Mouse (Mus musculus) intestine, embryonic 14.5 days (tissue): ENCODE measurements around the gene Rgs1. TPM values are rescaled to one million over a fixed set of nuclear protein-coding genes. Genes with fewer than 3 reads are reported as not detected.

Experiments used
- ATAC-seq: fragments of 200-750 bp; cut with Nextera tagmentation; replicated peaks from 2 replicates; pipeline ENCODE4 v1.8.0; 2017; ENCODE audit warnings: low read depth, moderate number of reproducible peaks, moderate TSS enrichment, moderate library complexity; ENCODE audit not compliant: low FRiP score, low TSS enrichment
- DNase-seq: peaks from one replicate; pipeline ENCODE4 v3.0.0-alpha.2; 2018; ENCODE audit warnings: low spot score
- H3K27ac ChIP-seq: fragments of 300-500 bp; sonication (generic); 2 replicates; pipeline ENCODE4 v1.5.1; 2014; ENCODE audit warnings: low read depth, mild to moderate bottlenecking, control low read depth
- H3K27me3 ChIP-seq: fragments of 300-500 bp; sonication (generic); replicated peaks from 2 replicates; pipeline ENCODE4 v1.6.1; 2014; ENCODE audit warnings: low read length, control low read depth; ENCODE audit not compliant: control insufficient read depth, insufficient read depth
- H3K36me3 ChIP-seq: fragments of 300-500 bp; sonication (generic); 2 replicates; pipeline ENCODE4 v1.6.1; 2014; ENCODE audit warnings: low read length, control low read depth; ENCODE audit not compliant: control insufficient read depth, insufficient read depth
- H3K4me1 ChIP-seq: fragments of 300-500 bp; sonication (generic); replicated peaks from 2 replicates; pipeline ENCODE4 v1.6.1; 2014; ENCODE audit warnings: low read length, control low read depth, mixed read lengths; ENCODE audit not compliant: control insufficient read depth, insufficient read depth
- H3K4me2 ChIP-seq: fragments of 300-500 bp; sonication (generic); 2 replicates; pipeline ENCODE4 v1.6.1; 2014; ENCODE audit warnings: low read length
- H3K4me3 ChIP-seq: fragments of 300-500 bp; sonication (generic); 2 replicates; pipeline ENCODE4 v1.5.1; 2014; ENCODE audit warnings: low read depth, low read length, control low read depth, mixed read lengths
- H3K9ac ChIP-seq: fragments of 300-500 bp; sonication (generic); 2 replicates; pipeline ENCODE4 v1.6.1; 2014; ENCODE audit warnings: mild to moderate bottlenecking, low read length
- H3K9me3 ChIP-seq: fragments of 300-500 bp; sonication (generic); 2 replicates; pipeline ENCODE4 v1.6.1; 2016; ENCODE audit warnings: low read length, control low read depth; ENCODE audit not compliant: control insufficient read depth
- WGBS: fragments of 180-500 bp; shearing (Covaris S2); extraction: QIAGEN DNeasy Blood & Tissue Kit; methylation state at CpG from one replicate; pipeline ENCODE4 v1.1.7; 2014; 5-methylcytosine and 5-hydroxymethylcytosine counted together
- polyA plus RNA-seq: library from polyadenylated mRNA; unstranded; fragments of >200 nt; fragmentation: Nextera tagmentation; extraction: Ambion mirVana; gene quantifications from 2 replicates; pipeline ENCODE4 v1.2.1, GENCODE M21; 2014

Gene Rgs1
- 0.56 TPM in 1 of 2 replicates, not detected in the other for polyA plus RNA-seq

DNA sequence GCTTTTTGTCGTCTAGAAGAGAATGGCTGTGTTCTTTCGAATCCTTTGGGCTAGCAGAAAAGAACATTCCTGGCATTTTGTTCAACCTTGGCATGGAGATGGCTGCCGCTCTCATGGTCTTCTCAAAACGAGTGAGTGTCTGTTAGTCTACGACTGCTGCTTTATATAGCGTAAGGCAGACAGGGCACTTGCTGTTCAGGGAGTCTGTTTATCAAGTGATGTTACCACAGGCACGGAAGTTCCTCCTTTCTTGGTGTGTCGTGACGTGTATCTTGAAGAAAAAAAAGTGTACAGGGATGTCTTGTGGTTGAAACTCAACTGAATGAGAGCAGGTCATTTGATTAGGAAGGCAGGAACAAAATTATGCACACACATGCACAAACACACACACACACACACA is at the start of gene Rgs1:
Gene Rgs1 (minus strand): TSS at position 320 of the 400 bp plus-strand sequence.
- Histone ChIP-seq H3K4me2 (no peak within 1 kb of the TSS), H3K27ac (no peak within 1 kb of the TSS), H3K9me3 (no peaks in the 10 kb centered on the region), H3K4me1 (no peaks in the 10 kb centered on the region), H3K27me3 (no peaks in the 10 kb centered on the region), H3K36me3 (no peaks in the 10 kb centered on the region), H3K4me3 (no peak within 1 kb of the TSS), H3K9ac (no peak within 1 kb of the TSS)
- ATAC-seq (no peak), DNase-seq (no peak)
- WGBS: 62% methylated on average over 9 of the region's 9 CpGs

- no peaks in the 10 kb centered on the region for H3K4me1 ChIP-seq
- H3K9ac ChIP-seq: no peak overlapping the region
- no peak overlapping the region for H3K27ac ChIP-seq
- no peak overlapping the region for H3K4me3 ChIP-seq
- 94% methylated on average over 3 of the region's 3 CpGs for WGBS
- ATAC-seq (no peak), DNase-seq (no peak)
- 0 out of 2 replicates have a peak, but pooled peaks cover 3% of the 10 kb centered on the region for H3K9me3 ChIP-seq
- no peaks in the 10 kb centered on the region for H3K36me3 ChIP-seq
- no peaks in the 10 kb centered on the region for H3K27me3 ChIP-seq
- H3K4me2 ChIP-seq: no peak overlapping the region
Measured at GRCm38 (mm10) chr1:144283020-144284014, 34.3 kb upstream of the Rgs1 start.

GRCm38 (mm10) chr1:144280056-144280455 is 31.0 kb upstream of the Rgs1 start:
- 0 out of 2 replicates have a peak, but pooled peaks cover 3% of the 10 kb centered on the region for H3K9me3 ChIP-seq
- no peak overlapping the region for H3K4me3 ChIP-seq
- no peaks in the 10 kb centered on the region for H3K36me3 ChIP-seq
- H3K4me1 ChIP-seq: no peaks in the 10 kb centered on the region
- 65% methylated on average over 4 of the region's 4 CpGs for WGBS
- ATAC-seq (no peak), DNase-seq (no peak)
- no peak overlapping the region for H3K27ac ChIP-seq
- H3K27me3 ChIP-seq: no peaks in the 10 kb centered on the region
- no peak overlapping the region for H3K9ac ChIP-seq
- H3K4me2 ChIP-seq: no peak overlapping the region

- Histone ChIP-seq H3K4me2 (no peak overlapping the region), H3K27me3 (no peaks in the 10 kb centered on the region), H3K27ac (no peak overlapping the region), H3K4me3 (no peak overlapping the region), H3K9me3 (no peaks in the 10 kb centered on the region), H3K4me1 (no peaks in the 10 kb centered on the region; the same call in 1 of the 2 replicates), H3K36me3 (no peaks in the 10 kb centered on the region), H3K9ac (no peak overlapping the region)
- WGBS: 69% methylated on average over 2 of the region's 2 CpGs
- DNase-seq (no peak), ATAC-seq (no peak)
Measured at GRCm38 (mm10) chr1:144272991-144273390, 23.9 kb upstream of the Rgs1 start.

- Histone ChIP-seq H3K9ac (no peak overlapping the region), H3K4me3 (no peak overlapping the region), H3K4me1 (no peaks in the 10 kb centered on the region; the same call in 1 of the 2 replicates), H3K4me2 (no peak overlapping the region), H3K27me3 (no peaks in the 10 kb centered on the region), H3K27ac (no peak overlapping the region), H3K9me3 (no peaks in the 10 kb centered on the region), H3K36me3 (no peaks in the 10 kb centered on the region)
- ATAC-seq: no peak
- no peak for DNase-seq
- 81% methylated on average over 2 of the region's 2 CpGs for WGBS
Measured at GRCm38 (mm10) chr1:144269112-144269511, 20.1 kb upstream of the Rgs1 start.

DNA sequence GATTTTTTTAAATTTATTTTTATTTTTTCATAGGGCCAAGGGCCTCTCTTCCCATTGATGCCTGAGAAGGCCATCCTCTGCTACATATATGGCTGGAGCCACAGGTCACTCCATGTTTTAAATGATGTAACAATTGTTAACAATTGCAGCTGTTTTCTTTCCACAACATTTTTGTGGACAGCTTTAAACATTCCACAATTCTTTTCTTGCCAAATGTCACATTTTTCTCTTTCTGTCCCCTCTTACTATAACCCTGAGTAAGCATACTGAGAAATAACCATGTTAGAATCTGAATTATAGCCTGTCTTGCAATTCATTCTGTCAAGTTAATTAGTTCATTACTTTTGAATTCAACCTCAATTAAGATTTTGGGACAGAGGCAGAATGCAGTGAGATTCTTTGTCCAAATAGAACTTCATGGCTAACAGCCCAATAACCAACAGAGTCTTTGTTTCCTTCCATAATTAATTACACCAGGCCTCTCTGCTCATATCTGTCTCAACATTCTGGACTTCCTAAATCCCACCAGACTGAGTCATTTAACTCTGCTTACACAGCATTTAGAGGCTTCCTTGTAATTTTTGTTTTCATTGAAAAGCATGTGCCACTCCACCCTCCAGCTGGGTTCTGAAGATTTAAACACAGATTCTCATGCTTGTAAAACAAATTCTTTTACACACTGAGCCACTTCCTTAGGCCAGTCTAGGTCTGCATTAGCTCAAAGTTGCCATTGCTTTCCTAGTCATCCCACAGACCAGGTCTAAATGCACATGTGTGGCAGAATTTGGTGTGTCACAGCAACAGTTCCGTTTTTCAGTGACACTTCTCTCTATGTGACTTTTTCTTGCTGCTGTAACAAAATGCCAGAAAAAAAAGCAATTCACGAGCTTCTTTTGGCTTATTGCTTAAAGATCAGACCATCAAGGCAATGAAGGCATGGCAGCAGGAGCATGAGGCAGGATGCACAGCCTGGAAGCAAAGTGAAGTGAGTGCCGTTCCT is 18.7 kb upstream of the Rgs1 start:
- no peak overlapping the region for H3K9ac ChIP-seq
- no peaks in the 10 kb centered on the region; the same call in 1 of the 2 replicates for H3K4me1 ChIP-seq
- DNase-seq: no peak
- no peak overlapping the region for H3K4me2 ChIP-seq
- ATAC-seq: no peak
- H3K9me3 ChIP-seq: no peaks in the 10 kb centered on the region
- no peak overlapping the region for H3K4me3 ChIP-seq
- WGBS: 57% methylated on average over 3 of the region's 3 CpGs
- no peaks in the 10 kb centered on the region for H3K36me3 ChIP-seq
- peak overlapping the region; percentile 34 for H3K27ac ChIP-seq
- no peaks in the 10 kb centered on the region for H3K27me3 ChIP-seq

DNA sequence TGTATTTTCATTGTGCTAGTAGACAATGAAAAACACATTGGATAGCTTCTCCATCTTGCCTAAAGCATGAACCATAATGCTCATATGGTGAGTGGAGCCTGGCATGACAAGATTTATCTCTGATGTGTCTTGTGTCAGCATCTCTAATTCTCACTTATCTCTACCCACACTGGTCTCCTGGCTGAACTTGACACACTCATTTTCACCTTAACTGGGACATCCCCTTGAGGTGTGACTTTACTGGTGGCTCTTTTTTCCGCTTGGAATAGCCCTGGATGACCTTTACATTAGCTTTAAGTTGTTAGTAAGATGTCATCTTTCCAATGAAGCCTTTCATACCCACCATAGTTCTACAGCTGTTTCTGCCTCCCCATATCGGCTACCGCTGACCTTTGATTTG is 15.0 kb upstream of the Rgs1 start:
- Histone ChIP-seq H3K4me2 (no peak overlapping the region), H3K4me1 (no peaks in the 10 kb centered on the region; the same call in 1 of the 2 replicates), H3K9me3 (no peaks in the 10 kb centered on the region), H3K27ac (no peak overlapping the region), H3K9ac (no peak overlapping the region), H3K4me3 (no peak overlapping the region), H3K27me3 (no peaks in the 10 kb centered on the region), H3K36me3 (no peaks in the 10 kb centered on the region)
- no peak for DNase-seq
- ATAC-seq: no peak
- 84% methylated on average over 3 of the region's 3 CpGs for WGBS

- DNase-seq: no peak
- Histone ChIP-seq H3K4me1 (no peaks in the 10 kb centered on the region), H3K27ac (no peak overlapping the region), H3K9me3 (no peaks in the 10 kb centered on the region), H3K9ac (no peak overlapping the region), H3K4me2 (no peak overlapping the region), H3K4me3 (no peak overlapping the region), H3K36me3 (no peaks in the 10 kb centered on the region), H3K27me3 (no peaks in the 10 kb centered on the region)
- no peak for ATAC-seq
Measured at GRCm38 (mm10) chr1:144262008-144262407, 13.0 kb upstream of the Rgs1 start.
